Mouse (Mus musculus) effector memory CD4-positive, alpha-beta T cell, adult 7 months (primary cell): Measurements from ENCODE around the gene 0610009B22Rik. TPM values are rescaled to one million over a fixed set of nuclear protein-coding genes. Genes with fewer than 3 reads are reported as not detected.

Experiments used
- polyA plus RNA-seq: library from polyadenylated mRNA; unstranded; fragments of 100-300 nt; shearing (Covaris generic); gene quantifications from one replicate; pipeline ENCODE4 v1.2.1, GENCODE M21; 2017

The 0610009B22Rik gene
- polyA plus RNA-seq, result 4.4 TPM

GRCm38 (mm10) chr11:51688330-51689328 is at the start of gene 0610009B22Rik:
0610009B22Rik (minus strand) TSS chr11:51688874.

GRCm38 (mm10) chr11:51650691-51651515 is 37.8 kb downstream of the 0610009B22Rik start, which contains the start of the genes N4bp3 and D930048N14Rik:
N4bp3 (minus strand) TSS chr11:51650842.
D930048N14Rik (plus strand) TSS chr11:51650954.

GRCm38 (mm10) chr11:51635525-51636322 is 53.0 kb downstream of the 0610009B22Rik start, which contains the start of gene Rmnd5b:
Rmnd5b (minus strand) TSS chr11:51635896.

Other genes starting within 250 kb of the 0610009B22Rik start
- 14.0 TPM for gene Phykpl, start 104.1 kb downstream of the 0610009B22Rik start, polyA plus RNA-seq
- gene Hnrnpab, start 82.0 kb downstream of the 0610009B22Rik start, polyA plus RNA-seq, result 534 TPM
- 48.6 TPM for gene Nhp2, start 69.1 kb downstream of the 0610009B22Rik start, polyA plus RNA-seq
- 78.3 TPM for gene Rmnd5b, start 53.0 kb downstream of the 0610009B22Rik start, polyA plus RNA-seq
- gene N4bp3, start 38.0 kb downstream of the 0610009B22Rik start, polyA plus RNA-seq, result 11.9 TPM
- gene D930048N14Rik, start 37.9 kb downstream of the 0610009B22Rik start, polyA plus RNA-seq, result 1.2 TPM
- gene Sec24a, start 74.8 kb upstream of the 0610009B22Rik start, polyA plus RNA-seq, result 31.9 TPM
- 74.3 TPM for gene Sar1b, start 74.8 kb upstream of the 0610009B22Rik start, polyA plus RNA-seq
- gene Jade2, start 168.8 kb upstream of the 0610009B22Rik start, polyA plus RNA-seq, result 6.6 TPM